Comparison of ENCODE assay signal across 8 mouse cellular contexts in genomic region chr8:70699834-70700554, GRCm38 (mm10). TPM values are rescaled to one million over a fixed set of nuclear protein-coding genes. Genes with fewer than 3 reads are reported as not detected.
DNase-seq lines count a peak whose midpoint lies in the region; ATAC-seq and TF ChIP-seq lines count a peak whose summit lies in the region.

No protein-coding gene starts in this region.

- no peaks in the 10 kb centered on the region for H3K27me3 ChIP-seq in hindbrain, embryonic 11.5 days (ENCODE audit: control insufficient read depth, insufficient read depth, low read length)

- H3K4me2 ChIP-seq in hindbrain, embryonic 11.5 days (replicated peaks; ENCODE audit: low read depth, low read length): peak overlapping the region; percentile 60

- in situ Hi-C loops in ES-E14 (cut with MboI; ENCODE audit: low sequenced_read_pairs in 2 of 2, unreplicated experiment in 2 of 2): no loop called here

- peak; percentile 3 for ATAC-seq in frontal cortex, adult (ENCODE audit: low TSS enrichment)
- no peak for ATAC-seq in hindbrain, embryonic 11.5 days (ENCODE audit: low FRiP score)

- DNase-seq in ES-E14 (ENCODE audit: low read depth, low spot score): no peak
- DNase-seq in cerebellum, adult 9-10 months: peak; percentile 90
- DNase-seq in hindbrain, embryonic 11.5 days (ENCODE audit: low spot score): peak; percentile 88
- DNase-seq in layer of hippocampus, postnatal 25 days (ENCODE audit: extremely low spot score in 1 of 2, low spot score in 1 of 2): peak; percentile 69 to 76
- DNase-seq in lung, postnatal 10 days: peak; percentile 87
- DNase-seq in retina, postnatal 1 day: peak; percentile 90
- peak; percentile 87 to 93 for DNase-seq in thymus, postnatal 36 days

- peak overlapping the region; percentile 97 for H3K9ac ChIP-seq in ES-E14 (ENCODE audit: insufficient read depth, low read depth, low read length, poor library complexity, severe bottlenecking)
- H3K9ac ChIP-seq in hindbrain, embryonic 11.5 days (ENCODE audit: low read depth, low read length): peak overlapping the region; percentile 99

- H3K9me3 ChIP-seq in ES-E14 (ENCODE audit: control insufficient read depth, insufficient read depth, low read depth, low read length): no peaks in the 10 kb centered on the region
- no peaks in the 10 kb centered on the region for H3K9me3 ChIP-seq in hindbrain, embryonic 11.5 days (ENCODE audit: control insufficient read depth, low read length)

- under 1% methylated on average over 53 of the region's 59 CpGs for WGBS in hindbrain, embryonic 11.5 days

- H3K27ac ChIP-seq in ES-E14 (ENCODE audit: insufficient read depth, low read depth, low read length, poor library complexity, severe bottlenecking): peak overlapping the region; percentile 75
- peak overlapping the region; percentile 99 for H3K27ac ChIP-seq in hindbrain, embryonic 11.5 days (ENCODE audit: low read depth, low read length)

- H3K4me1 ChIP-seq in ES-E14 (ENCODE audit: control insufficient read depth in 2 of 2, insufficient read depth in 2 of 2, low read length in 2 of 2, poor library complexity in 1 of 2): peaks cover 3 to 16% of the 10 kb centered on the region in 2 experiments; a peak in 3 of 4 replicates
- peaks cover 24% of the 10 kb centered on the region for H3K4me1 ChIP-seq in hindbrain, embryonic 11.5 days (replicated peaks; ENCODE audit: control insufficient read depth, insufficient read depth, low read length)

- H3K36me3 ChIP-seq in ES-E14 (ENCODE audit: control insufficient read depth, insufficient read depth, low read length, poor library complexity, severe bottlenecking): no peaks in the 10 kb centered on the region
- peaks cover 5% of the 10 kb centered on the region for H3K36me3 ChIP-seq in hindbrain, embryonic 11.5 days (ENCODE audit: control insufficient read depth, insufficient read depth, low read length)

- H3K4me3 ChIP-seq in ES-E14 (ENCODE audit: insufficient read depth in 1 of 2, low read depth in 1 of 2, low read length in 2 of 2, poor library complexity in 1 of 2, severe bottlenecking in 1 of 2): peak overlapping the region; percentile 81 to 89
- peak overlapping the region; percentile 99 for H3K4me3 ChIP-seq in hindbrain, embryonic 11.5 days (ENCODE audit: low read depth, low read length)

TF ChIP-seq in ES-E14, 5 proteins besides CTCF, POLR2A, EP300 and RAD21:
- no peak for TF ChIP-seq HCFC1 (IDR thresholded peaks at IDR 0.05; ENCODE audit: borderline replicate concordance, insufficient read depth, low read length)
- TF ChIP-seq ZNF384 (IDR thresholded peaks at IDR 0.05; ENCODE audit: low read depth, low read length): peak; percentile 51; the same call in 1 of the 2 replicates
- TF ChIP-seq ZC3H11A (IDR thresholded peaks at IDR 0.05; ENCODE audit: borderline replicate concordance, low read depth, low read length): no peak
- no peak for TF ChIP-seq CHD2 (IDR thresholded peaks at IDR 0.05; ENCODE audit: low read depth, low read length)
- TF ChIP-seq MAFK (IDR thresholded peaks at IDR 0.05; ENCODE audit: insufficient read depth, low read depth, low read length): no peak

RNA-seq across cellular contexts. Expression of gene Jund, which starts 1.2 kb away (rescaled TPM):
- total RNA-seq in ES-E14 (2012; rRNA removed): 60.1 TPM in 2 replicates
- 126 and 137 TPM in 2 replicates for polyA plus RNA-seq in hindbrain, embryonic 11.5 days (2014; fragmentation: Nextera tagmentation; extraction: Ambion mirVana)
- 100 to 1,000 TPM; 181 to 194 TPM for total RNA-seq in layer of hippocampus, postnatal 25 days (2021)

RNA-seq across cellular contexts. Expression of gene Iqcn, which starts 3.3 kb away (rescaled TPM):
- total RNA-seq in ES-E14 (2012; rRNA removed): 0.09 and 0.16 TPM in 2 replicates
- polyA plus RNA-seq in hindbrain, embryonic 11.5 days (2014; fragmentation: Nextera tagmentation; extraction: Ambion mirVana): 0.03 and 0.14 TPM in 2 replicates
- under 1 TPM; 0.05 to 0.12 TPM for total RNA-seq in layer of hippocampus, postnatal 25 days (2021)

RNA-seq across cellular contexts. Expression of gene Gm3336, which starts 18.3 kb away (rescaled TPM):
- total RNA-seq in ES-E14 (2012; rRNA removed): 1.8 and 3.9 TPM in 2 replicates
- polyA plus RNA-seq in hindbrain, embryonic 11.5 days (2014; fragmentation: Nextera tagmentation; extraction: Ambion mirVana): not detected in 2 replicates
- total RNA-seq in layer of hippocampus, postnatal 25 days (2021): not detected

RNA-seq across cellular contexts. Expression of gene Pde4c, which starts 23.5 kb away (rescaled TPM):
- total RNA-seq in ES-E14 (2012; rRNA removed): 1.6 and 4.5 TPM in 2 replicates
- polyA plus RNA-seq in hindbrain, embryonic 11.5 days (2014; fragmentation: Nextera tagmentation; extraction: Ambion mirVana): 0.09 TPM in 1 of 2 replicates, not detected in the other
- 1 to 10 TPM in 1 of 2 experiments, under 1 TPM in 1; 0.89 to 1.2 TPM for total RNA-seq in layer of hippocampus, postnatal 25 days (2021)

RNA-seq across cellular contexts. Expression of gene Lsm4, which starts 26.9 kb away (rescaled TPM):
- 171 and 204 TPM in 2 replicates for total RNA-seq in ES-E14 (2012; rRNA removed)
- 282 and 299 TPM in 2 replicates for polyA plus RNA-seq in hindbrain, embryonic 11.5 days (2014; fragmentation: Nextera tagmentation; extraction: Ambion mirVana)
- 10 to 100 TPM; 66.2 to 67.4 TPM for total RNA-seq in layer of hippocampus, postnatal 25 days (2021)
